Comparison of ENCODE assay signal across 8 mouse cellular contexts in genomic region chr9:54950575-54951321, GRCm38 (mm10). TPM values are rescaled to one million over a fixed set of nuclear protein-coding genes. Genes with fewer than 3 reads are reported as not detected.
DNase-seq lines count a peak whose midpoint lies in the region; ATAC-seq and TF ChIP-seq lines count a peak whose summit lies in the region.

TSS of gene Psma4 (plus strand) at chr9:54950790.
TSS of gene AY074887 (minus strand) at chr9:54950998.

- peak within 1 kb of the TSS; percentile 92 for H3K27ac ChIP-seq in forebrain, embryonic 16.5 days (ENCODE audit: low read length)
- peak within 1 kb of the TSS; percentile 95 for H3K27ac ChIP-seq in layer of hippocampus, adult 2 months
- H3K27ac ChIP-seq in lung, embryonic 14.5 days (ENCODE audit: low read depth) = peak within 1 kb of the TSS; percentile 86
- peak within 1 kb of the TSS; percentile 85 for H3K27ac ChIP-seq in olfactory bulb, adult 2 months (ENCODE audit: insufficient read depth, low read depth, low read length)
- H3K27ac ChIP-seq in thymus, adult 2 months (ENCODE audit: control insufficient read depth, insufficient read depth, low read length) = no peak within 1 kb of the TSS

- DNase-seq in G1E (ENCODE audit: low spot score) = peak; percentile 87
- peak; percentile 90 to 93 for DNase-seq in cerebellum, adult 18-20 months
- DNase-seq in heart, postnatal 36 days = peak; percentile 92 to 93
- DNase-seq in layer of hippocampus, adult 2 months (ENCODE audit: low spot score in 2 of 2) = peak; percentile 85 to 86
- DNase-seq in lung, embryonic 14.5 days = peak; percentile 94
- DNase-seq in thymus, adult 2 months = peak; percentile 89

- H3K9ac ChIP-seq in forebrain, embryonic 16.5 days (replicated peaks; ENCODE audit: low read depth, low read length) = peak within 1 kb of the TSS; percentile 93
- H3K9ac ChIP-seq in lung, embryonic 14.5 days = peak within 1 kb of the TSS; percentile 78

- under 1% methylated on average over 64 of the region's 65 CpGs for WGBS in forebrain, embryonic 16.5 days
- under 1% methylated on average over 65 of the region's 65 CpGs for WGBS in lung, embryonic 14.5 days
- WGBS in olfactory bulb, adult 2 months = under 1% methylated on average over 64 of the region's 65 CpGs
- under 1% methylated on average over 65 of the region's 65 CpGs for WGBS in thymus, adult 2 months

- peaks cover 35% of the 10 kb centered on the region for H3K36me3 ChIP-seq in G1E (replicated peaks)
- peaks cover 5% of the 10 kb centered on the region for H3K36me3 ChIP-seq in forebrain, embryonic 16.5 days (ENCODE audit: control insufficient read depth, insufficient read depth)
- peaks cover 35% of the 10 kb centered on the region for H3K36me3 ChIP-seq in lung, embryonic 14.5 days (ENCODE audit: insufficient read depth)
- peaks cover 17% of the 10 kb centered on the region for H3K36me3 ChIP-seq in thymus, adult 2 months (ENCODE audit: control insufficient read depth, insufficient read depth, low read length)

- intact Hi-C loops in heart, postnatal 36 days (cut with DNase I) = loop anchor here (2.0 to 5.0 kb wide), 2 partner anchors 34 to 218 kb away; partner anchors contain the start of genes Hykk and Wdr61

- H3K27me3 ChIP-seq in G1E (ENCODE audit: insufficient read depth, low read length) = peaks cover 17% of the 10 kb centered on the region
- no peaks in the 10 kb centered on the region for H3K27me3 ChIP-seq in forebrain, embryonic 16.5 days (replicated peaks; ENCODE audit: control insufficient read depth, insufficient read depth, low read length)
- no peaks in the 10 kb centered on the region for H3K27me3 ChIP-seq in lung, embryonic 14.5 days (ENCODE audit: insufficient read depth, low read length)
- no peaks in the 10 kb centered on the region for H3K27me3 ChIP-seq in thymus, adult 2 months (ENCODE audit: control insufficient read depth, insufficient read depth, low read length)

- peaks cover 41% of the 10 kb centered on the region for H3K4me1 ChIP-seq in G1E (ENCODE audit: insufficient read depth, low read depth, low read length)
- peaks cover 21% of the 10 kb centered on the region for H3K4me1 ChIP-seq in forebrain, embryonic 16.5 days (replicated peaks; ENCODE audit: control insufficient read depth, insufficient read depth, low read length)
- H3K4me1 ChIP-seq in lung, embryonic 14.5 days (ENCODE audit: insufficient read depth) = peaks cover 9% of the 10 kb centered on the region
- H3K4me1 ChIP-seq in olfactory bulb, adult 2 months (ENCODE audit: control insufficient read depth, insufficient read depth, low read length) = peaks cover 4% of the 10 kb centered on the region
- no peaks in the 10 kb centered on the region; the same call in 1 of the 2 replicates for H3K4me1 ChIP-seq in thymus, adult 2 months (replicated peaks; ENCODE audit: control insufficient read depth, insufficient read depth, low read length)

- H3K4me2 ChIP-seq in forebrain, embryonic 16.5 days (ENCODE audit: low read length) = peak within 1 kb of the TSS; percentile 75
- H3K4me2 ChIP-seq in lung, embryonic 14.5 days = peak within 1 kb of the TSS; percentile 80

- ATAC-seq in G1E (ENCODE audit: extremely low read depth, insufficient number of reproducible peaks, low FRiP score, poor library complexity, severe bottlenecking) = peak; percentile 100
- peak; percentile 100 for ATAC-seq in forebrain, embryonic 16.5 days
- peak; percentile 100 for ATAC-seq in lung, embryonic 14.5 days (ENCODE audit: insufficient read depth)

- no peaks in the 10 kb centered on the region for H3K9me3 ChIP-seq in G1E (replicated peaks)
- no peaks in the 10 kb centered on the region for H3K9me3 ChIP-seq in forebrain, embryonic 16.5 days (ENCODE audit: control insufficient read depth, low read length)
- no peaks in the 10 kb centered on the region for H3K9me3 ChIP-seq in lung, embryonic 14.5 days (ENCODE audit: low read depth, low read length)

- no peak for TF ChIP-seq CTCF in G1E (IDR thresholded peaks at IDR 0.05; ENCODE audit: low read depth, low read length)
- no peak for TF ChIP-seq CTCF in layer of hippocampus, adult 2 months (conservative IDR thresholded peaks at IDR 0.05)
- no peak for TF ChIP-seq CTCF in lung, embryonic 14.5 days (IDR thresholded peaks at IDR 0.05; ENCODE audit: low read depth)
- TF ChIP-seq CTCF in olfactory bulb, adult 2 months (IDR thresholded peaks at IDR 0.05; ENCODE audit: insufficient read depth, low read depth, low read length) = no peak
- 0 out of 2 replicates have a peak, but pooled peaks have one; percentile 31 for TF ChIP-seq CTCF in thymus, adult 2 months (IDR thresholded peaks at IDR 0.05; ENCODE audit: borderline replicate concordance, control insufficient read depth, extremely low read depth, insufficient read depth, low read length, poor library complexity)

- TF ChIP-seq POLR2A in olfactory bulb, adult 2 months (IDR thresholded peaks at IDR 0.05; ENCODE audit: insufficient read depth, low read depth, low read length) = peak; percentile 91
- TF ChIP-seq POLR2A in thymus, adult 2 months (IDR thresholded peaks at IDR 0.05; ENCODE audit: control insufficient read depth, extremely low read depth, insufficient read depth, low read length, poor library complexity) = peak; percentile 83

- peak within 1 kb of the TSS; percentile 87 for H3K4me3 ChIP-seq in G1E (ENCODE audit: low read depth, low read length)
- H3K4me3 ChIP-seq in forebrain, embryonic 16.5 days (replicated peaks; ENCODE audit: low read length) = peak within 1 kb of the TSS; percentile 96
- peak within 1 kb of the TSS; percentile 83 for H3K4me3 ChIP-seq in layer of hippocampus, adult 2 months
- peak within 1 kb of the TSS; percentile 80 for H3K4me3 ChIP-seq in lung, embryonic 14.5 days (ENCODE audit: low read depth, low read length)
- peak within 1 kb of the TSS; percentile 88 for H3K4me3 ChIP-seq in olfactory bulb, adult 2 months (ENCODE audit: insufficient read depth, low read depth, low read length)
- peak within 1 kb of the TSS; percentile 59 for H3K4me3 ChIP-seq in thymus, adult 2 months (ENCODE audit: control insufficient read depth, insufficient read depth, low read length)

RNA-seq across cellular contexts. Expression of gene Psma4, which starts in this region (rescaled TPM):
- total RNA-seq in G1E (2014; fragmentation: Nextera tagmentation) = 203 and 219 TPM in 2 replicates
- 293 and 307 TPM in 2 replicates for total RNA-seq in G1E (2017)
- 12.3 and 15.5 TPM in 2 replicates for polyA plus RNA-seq in G1E (2012)
- polyA plus RNA-seq in forebrain, embryonic 16.5 days (2015; fragmentation: Nextera tagmentation; extraction: Ambion mirVana) = 287 and 291 TPM in 2 replicates
- total RNA-seq in heart, postnatal 36 days (2021) = 100 to 1,000 TPM; 135 to 138 TPM
- 100 to 1,000 TPM; 127 to 136 TPM for total RNA-seq in layer of hippocampus, adult 2 months (2021)
- 295 and 298 TPM in 2 replicates for polyA plus RNA-seq in lung, embryonic 14.5 days (2014; fragmentation: Nextera tagmentation; extraction: Ambion mirVana)
- polyA plus RNA-seq in olfactory bulb, adult 2 months (2012; ENCODE audit: insufficient read depth, insufficient read length, low replicate concordance, missing spikeins) = not detected in 2 replicates
- polyA plus RNA-seq in thymus, adult 2 months (2012; rRNA removed) = 75.5 and 92.4 TPM in 2 replicates

RNA-seq across cellular contexts. Expression of gene AY074887, which starts in this region (rescaled TPM):
- total RNA-seq in G1E (2014; fragmentation: Nextera tagmentation) (1.4 TPM in 1 of 2 replicates, not detected in the other), G1E (2017) (not detected in 2 replicates)
- polyA plus RNA-seq in G1E (2012) = not detected in 2 replicates
- polyA plus RNA-seq in forebrain, embryonic 16.5 days (2015; fragmentation: Nextera tagmentation; extraction: Ambion mirVana) = 0.86 and 1.2 TPM in 2 replicates
- total RNA-seq in heart, postnatal 36 days (2021) = not detected
- not detected for total RNA-seq in layer of hippocampus, adult 2 months (2021)
- polyA plus RNA-seq in lung, embryonic 14.5 days (2014; fragmentation: Nextera tagmentation; extraction: Ambion mirVana) = 1.3 and 1.5 TPM in 2 replicates
- polyA plus RNA-seq in olfactory bulb, adult 2 months (2012; ENCODE audit: insufficient read depth, insufficient read length, low replicate concordance, missing spikeins) = not detected in 2 replicates
- polyA plus RNA-seq in thymus, adult 2 months (2012; rRNA removed) = not detected in 2 replicates

Comparison
In these comparisons a context has a peak if more than half of its experiments do, and no peak if none do; other contexts are left out.
1. RNA of gene Psma4 (polyA plus RNA-seq): 295 to 298 TPM in lung, embryonic 14.5 days, 287 to 291 TPM in forebrain, embryonic 16.5 days, 75.5 to 92.4 TPM in thymus, adult 2 months and 12.3 to 15.5 TPM in G1E; not detected in olfactory bulb, adult 2 months; every median in the first group is over 10 times any median in the second.
2. Peak in every context shown above with its lines, with median percentiles within 50 percentile points of each other: ATAC-seq, DNase-seq and H3K4me3 ChIP-seq.